Mouse (Mus musculus) embryonic facial prominence, embryonic 15.5 days (tissue): ENCODE results near the gene Rac1. TPM values are rescaled to one million over a fixed set of nuclear protein-coding genes. Genes with fewer than 3 reads are reported as not detected.
A peak's percentile ranks its signal among the peaks of the same experiment; 100 is the strongest.

Source experiments
- ATAC-seq: fragments of 200-750 bp; cut with Nextera tagmentation; 2 replicates; pipeline ENCODE4 v1.8.0; 2017; ENCODE audit warnings: low read depth, moderate TSS enrichment; ENCODE audit not compliant: insufficient number of reproducible peaks, low FRiP score, low TSS enrichment
- H3K27ac ChIP-seq: fragments of 300-500 bp; sonication (generic); replicated peaks from 2 replicates; pipeline ENCODE4 v1.5.1; 2015; ENCODE audit warnings: mild to moderate bottlenecking, inconsistent platforms
- H3K27me3 ChIP-seq: fragments of 300-500 bp; sonication (generic); 2 replicates; pipeline ENCODE4 v1.6.1; 2015; ENCODE audit warnings: inconsistent platforms
- H3K36me3 ChIP-seq: fragments of 300-500 bp; sonication (generic); 2 replicates; pipeline ENCODE4 v1.6.1; 2015; ENCODE audit warnings: mild to moderate bottlenecking, inconsistent platforms
- H3K4me1 ChIP-seq: fragments of 300-500 bp; sonication (generic); 2 replicates; pipeline ENCODE4 v1.6.1; 2015; ENCODE audit warnings: inconsistent platforms
- H3K4me2 ChIP-seq: fragments of 300-500 bp; sonication (generic); replicated peaks from 2 replicates; pipeline ENCODE4 v1.6.1; 2015; ENCODE audit warnings: mild to moderate bottlenecking, inconsistent platforms
- H3K4me3 ChIP-seq: fragments of 300-500 bp; sonication (generic); replicated peaks from 2 replicates; pipeline ENCODE4 v1.5.1; 2015; ENCODE audit warnings: mild to moderate bottlenecking, inconsistent platforms
- H3K9ac ChIP-seq: fragments of 300-500 bp; sonication (generic); 2 replicates; pipeline ENCODE4 v1.6.1; 2015; ENCODE audit warnings: inconsistent platforms
- H3K9me3 ChIP-seq: fragments of 300-500 bp; sonication (generic); replicated peaks from 2 replicates; pipeline ENCODE4 v1.6.1; 2016; ENCODE audit warnings: inconsistent platforms
- WGBS: fragments of 180-500 bp; shearing (Covaris S2); methylation state at CpG from one replicate; pipeline ENCODE4 v1.1.7; 2015; 5-methylcytosine and 5-hydroxymethylcytosine counted together
- polyA plus RNA-seq: library from polyadenylated mRNA; unstranded; fragments of >200 nt; fragmentation: Nextera tagmentation; extraction: Ambion mirVana; gene quantifications from 2 replicates; pipeline ENCODE4 v1.2.1, GENCODE M21; 2015

The Rac1 gene
- polyA plus RNA-seq, 1 experiment from 2014 or later = 536 TPM

- no peak for ATAC-seq
- Histone ChIP-seq H3K36me3 (peaks cover 22% of the 10 kb centered on the region), H3K4me1 (peaks cover 4% of the 10 kb centered on the region; the same call in 1 of the 2 replicates), H3K27me3 (no peaks in the 10 kb centered on the region), H3K9ac (no peak overlapping the region), H3K9me3 (no peaks in the 10 kb centered on the region), H3K27ac (no peak overlapping the region), H3K4me2 (no peak overlapping the region), H3K4me3 (no peak overlapping the region)
- 68% methylated on average over 15 of the region's 15 CpGs for WGBS
These were observed 57.2 kb downstream of the Rac1 start for GRCm38 (mm10) chr5:143470421-143471164.

GRCm38 (mm10) chr5:143469628-143470027, 58.2 kb downstream of the Rac1 start:
- 97% methylated on average over 8 of the region's 8 CpGs for WGBS
- Histone ChIP-seq H3K27me3 (no peaks in the 10 kb centered on the region), H3K4me1 (peaks cover 11% of the 10 kb centered on the region; the same call in 1 of the 2 replicates), H3K4me2 (no peak overlapping the region), H3K27ac (no peak overlapping the region), H3K36me3 (peaks cover 16% of the 10 kb centered on the region), H3K9ac (no peak overlapping the region), H3K9me3 (no peaks in the 10 kb centered on the region), H3K4me3 (no peak overlapping the region)
- no peak for ATAC-seq

- Histone ChIP-seq H3K9me3 (no peaks in the 10 kb centered on the region), H3K27ac (no peak overlapping the region), H3K4me2 (no peak overlapping the region), H3K27me3 (no peaks in the 10 kb centered on the region), H3K36me3 (peaks cover 9% of the 10 kb centered on the region), H3K9ac (no peak overlapping the region), H3K4me3 (no peak overlapping the region), H3K4me1 (peaks cover 18% of the 10 kb centered on the region; the same call in 1 of the 2 replicates)
- 92% methylated on average over 6 of the region's 6 CpGs for WGBS
- no peak for ATAC-seq
These were observed 59.9 kb downstream of the Rac1 start for GRCm38 (mm10) chr5:143467931-143468330.

GRCm38 (mm10) chr5:143466891-143467669, 60.8 kb downstream of the Rac1 start:
- H3K27me3 ChIP-seq = no peaks in the 10 kb centered on the region
- 88% methylated on average over 23 of the region's 23 CpGs for WGBS
- no peak overlapping the region for H3K27ac ChIP-seq
- H3K4me1 ChIP-seq = peaks cover 18% of the 10 kb centered on the region; the same call in 1 of the 2 replicates
- no peaks in the 10 kb centered on the region for H3K9me3 ChIP-seq
- ATAC-seq = no peak
- no peak overlapping the region for H3K4me3 ChIP-seq
- H3K36me3 ChIP-seq = peaks cover 9% of the 10 kb centered on the region
- H3K4me2 ChIP-seq = no peak overlapping the region
- no peak overlapping the region for H3K9ac ChIP-seq

GRCm38 (mm10) chr5:143465156-143466085, 62.4 kb downstream of the Rac1 start:
- Histone ChIP-seq H3K4me2 (peak overlapping the region; percentile 88), H3K4me1 (peaks cover 18% of the 10 kb centered on the region; the same call in 1 of the 2 replicates), H3K27ac (no peak overlapping the region), H3K4me3 (peak overlapping the region; percentile 71), H3K27me3 (no peaks in the 10 kb centered on the region), H3K36me3 (peaks cover 9% of the 10 kb centered on the region), H3K9ac (peak overlapping the region; percentile 54; the same call in 1 of the 2 replicates), H3K9me3 (no peaks in the 10 kb centered on the region)
- no peak for ATAC-seq
- WGBS = 31% methylated on average over 23 of the region's 23 CpGs

GRCm38 (mm10) chr5:143464757-143465118, 63.1 kb downstream of the Rac1 start:
- Histone ChIP-seq H3K4me1 (peaks cover 18% of the 10 kb centered on the region; the same call in 1 of the 2 replicates), H3K4me2 (peak overlapping the region; percentile 88), H3K27me3 (no peaks in the 10 kb centered on the region), H3K36me3 (peaks cover 9% of the 10 kb centered on the region), H3K27ac (peak overlapping the region; percentile 45), H3K4me3 (peak overlapping the region; percentile 71), H3K9me3 (no peaks in the 10 kb centered on the region), H3K9ac (peak overlapping the region; percentile 54)
- no peak; the same call in 1 of the 2 replicates for ATAC-seq
- WGBS = under 1% methylated on average over 20 of the region's 20 CpGs

- peak; percentile 94 for ATAC-seq
- under 1% methylated on average over 43 of the region's 43 CpGs for WGBS
- Histone ChIP-seq H3K4me2 (peak within 1 kb of the TSS; percentile 88), H3K27ac (peak within 1 kb of the TSS; percentile 45), H3K36me3 (peaks cover 9% of the 10 kb centered on the region), H3K27me3 (no peaks in the 10 kb centered on the region), H3K4me3 (peak within 1 kb of the TSS; percentile 71), H3K9me3 (no peaks in the 10 kb centered on the region), H3K9ac (peak within 1 kb of the TSS; percentile 54), H3K4me1 (peaks cover 18% of the 10 kb centered on the region; the same call in 1 of the 2 replicates)
These were observed 63.6 kb downstream of the Rac1 start, which contains the start of gene Daglb for GRCm38 (mm10) chr5:143464100-143464756. Gene Daglb, plus strand, starts transcription at chr5:143464584.

- H3K4me1 ChIP-seq = peaks cover 18% of the 10 kb centered on the region; the same call in 1 of the 2 replicates
- peak overlapping the region; percentile 88 for H3K4me2 ChIP-seq
- H3K27ac ChIP-seq = no peak overlapping the region
- peaks cover 8% of the 10 kb centered on the region for H3K36me3 ChIP-seq
- H3K9ac ChIP-seq = peak overlapping the region; percentile 54; the same call in 1 of the 2 replicates
- H3K4me3 ChIP-seq = peak overlapping the region; percentile 71
- no peaks in the 10 kb centered on the region for H3K27me3 ChIP-seq
- WGBS = 66% methylated on average over 11 of the region's 11 CpGs
- no peaks in the 10 kb centered on the region for H3K9me3 ChIP-seq
- no peak for ATAC-seq
These were observed 64.2 kb downstream of the Rac1 start for GRCm38 (mm10) chr5:143463671-143464070.
